Mouse (Mus musculus): ENCODE data around the gene 4933405L10Rik.

The 4933405L10Rik gene

GRCm38 (mm10) chr8:105700966-105701824, 6.3 kb upstream of the 4933405L10Rik start, which contains the start of the genes Acd and Pard6a:
Acd (minus strand) TSS chr8:105701102.
Pard6a (plus strand) TSS chr8:105701148.
- DNase-seq (ENCODE audit: low read depth, low spot score), result peak; percentile 97

GRCm38 (mm10) chr8:105702001-105702401, 5.5 kb upstream of the 4933405L10Rik start:
- DNase-seq (ENCODE audit: low read depth, low spot score), result peak; percentile 23

- DNase-seq (ENCODE audit: low read depth, low spot score), result no peak
Observed at GRCm38 (mm10) chr8:105702731-105703415, 4.6 kb upstream of the 4933405L10Rik start.

- DNase-seq (ENCODE audit: low read depth, low spot score), result no peak
Observed at GRCm38 (mm10) chr8:105704146-105704812, 3.2 kb upstream of the 4933405L10Rik start.

GRCm38 (mm10) chr8:105704955-105705354, 2.5 kb upstream of the 4933405L10Rik start:
- DNase-seq (ENCODE audit: low read depth, low spot score), result no peak

- DNase-seq (ENCODE audit: low read depth, low spot score), result no peak
Observed at GRCm38 (mm10) chr8:105706426-105706825, 1.0 kb upstream of the 4933405L10Rik start.

GRCm38 (mm10) chr8:105708675-105709074, 1.2 kb downstream of the 4933405L10Rik start:
- DNase-seq (ENCODE audit: low read depth, low spot score), result no peak

GRCm38 (mm10) chr8:105709317-105709716, 1.9 kb downstream of the 4933405L10Rik start:
- no peak for DNase-seq (ENCODE audit: low read depth, low spot score)

- DNase-seq (ENCODE audit: low read depth, low spot score), result no peak
Observed at GRCm38 (mm10) chr8:105712286-105712685, 4.8 kb downstream of the 4933405L10Rik start.

GRCm38 (mm10) chr8:105714139-105714538, 6.7 kb downstream of the 4933405L10Rik start:
- peak; percentile 91 for DNase-seq (ENCODE audit: low read depth, low spot score)

- DNase-seq (ENCODE audit: low read depth, low spot score), result no peak
Observed at GRCm38 (mm10) chr8:105715042-105715441, 7.6 kb downstream of the 4933405L10Rik start.

GRCm38 (mm10) chr8:105716302-105716945, 9.0 kb downstream of the 4933405L10Rik start:
- no peak for DNase-seq (ENCODE audit: low read depth, low spot score)

- DNase-seq (ENCODE audit: low read depth, low spot score), result no peak
Observed at GRCm38 (mm10) chr8:105719637-105720036, 12.2 kb downstream of the 4933405L10Rik start.

- DNase-seq (ENCODE audit: low read depth, low spot score), result no peak
Observed at GRCm38 (mm10) chr8:105722861-105723260, 15.4 kb downstream of the 4933405L10Rik start.

- DNase-seq (ENCODE audit: low read depth, low spot score), result no peak
Observed at GRCm38 (mm10) chr8:105725726-105726125, 18.3 kb downstream of the 4933405L10Rik start.

- no peak for DNase-seq (ENCODE audit: low read depth, low spot score)
Observed at GRCm38 (mm10) chr8:105727397-105728124, 20.1 kb downstream of the 4933405L10Rik start.

- no peak for DNase-seq (ENCODE audit: low read depth, low spot score)
Observed at GRCm38 (mm10) chr8:105732186-105732585, 24.7 kb downstream of the 4933405L10Rik start.

- no peak for DNase-seq (ENCODE audit: low read depth, low spot score)
Observed at GRCm38 (mm10) chr8:105739216-105739615, 31.8 kb downstream of the 4933405L10Rik start.

- DNase-seq (ENCODE audit: low read depth, low spot score), result peak; percentile 40
Observed at GRCm38 (mm10) chr8:105743301-105743700, 35.8 kb downstream of the 4933405L10Rik start.

GRCm38 (mm10) chr8:105750606-105751005, 43.2 kb downstream of the 4933405L10Rik start:
- DNase-seq (ENCODE audit: low read depth, low spot score), result peak; percentile 30

- DNase-seq (ENCODE audit: low read depth, low spot score), result no peak
Observed at GRCm38 (mm10) chr8:105753916-105754315, 46.5 kb downstream of the 4933405L10Rik start.
